In genomic region chr19:46305432-46306267, GRCm38 (mm10) we compare ENCODE assay signal across 8 mouse cellular contexts. TPM values are rescaled to one million over a fixed set of nuclear protein-coding genes. Genes with fewer than 3 reads are reported as not detected.
A peak's percentile ranks its signal among the peaks of the same experiment; 100 is the strongest.
DNase-seq lines count a peak whose midpoint lies in the region; ATAC-seq lines count a peak whose summit lies in the region.

No protein-coding gene starts in this region.

- H3K9ac ChIP-seq in intestine, embryonic 16.5 days (ENCODE audit: low read depth, low read length), result peak overlapping the region; percentile 79
- peak overlapping the region; percentile 70 for H3K9ac ChIP-seq in liver, embryonic 11.5 days (ENCODE audit: low read depth, low read length)
- H3K9ac ChIP-seq in stomach, embryonic 14.5 days (replicated peaks; ENCODE audit: low read depth, low read length), result peak overlapping the region; percentile 45

- peak; percentile 57 for ATAC-seq in granulocyte monocyte progenitor cell, adult 5-6 weeks (replicated peaks; ENCODE audit: poor library complexity, severe bottlenecking)
- ATAC-seq in intestine, embryonic 16.5 days, result peak; percentile 67
- ATAC-seq in liver, embryonic 11.5 days (replicated peaks; ENCODE audit: low FRiP score), result peak; percentile 77
- peak; percentile 76 for ATAC-seq in stomach, embryonic 14.5 days (ENCODE audit: insufficient number of reproducible peaks, insufficient read depth, low FRiP score, low read depth)

- H3K27me3 ChIP-seq in intestine, embryonic 16.5 days (replicated peaks; ENCODE audit: control insufficient read depth, insufficient read depth, low read length), result peaks cover 5% of the 10 kb centered on the region; the same call in 1 of the 2 replicates
- H3K27me3 ChIP-seq in liver, embryonic 11.5 days (replicated peaks; ENCODE audit: control insufficient read depth, insufficient read depth, low read length), result peaks cover 16% of the 10 kb centered on the region
- no peaks in the 10 kb centered on the region for H3K27me3 ChIP-seq in stomach, embryonic 14.5 days (ENCODE audit: control insufficient read depth, insufficient read depth, low read length)

- peak overlapping the region; percentile 83 for H3K27ac ChIP-seq in intestine, embryonic 16.5 days (ENCODE audit: low read length)
- H3K27ac ChIP-seq in liver, embryonic 11.5 days (ENCODE audit: low read depth, low read length), result peak overlapping the region; percentile 77
- H3K27ac ChIP-seq in stomach, embryonic 14.5 days (ENCODE audit: low read length), result peak overlapping the region; percentile 71; the same call in 1 of the 2 replicates

- H3K36me3 ChIP-seq in intestine, embryonic 16.5 days (ENCODE audit: control insufficient read depth, insufficient read depth, low read length), result no peaks in the 10 kb centered on the region
- H3K36me3 ChIP-seq in liver, embryonic 11.5 days (ENCODE audit: control insufficient read depth, insufficient read depth, low read length), result peaks cover 2% of the 10 kb centered on the region; the same call in 1 of the 2 replicates
- H3K36me3 ChIP-seq in stomach, embryonic 14.5 days (ENCODE audit: control insufficient read depth, insufficient read depth, low read length), result peaks cover 23% of the 10 kb centered on the region

- under 1% methylated on average over 39 of the region's 43 CpGs for WGBS in intestine, embryonic 16.5 days
- WGBS in liver, embryonic 11.5 days, result under 1% methylated on average over 42 of the region's 43 CpGs
- 1% methylated on average over 36 of the region's 43 CpGs for WGBS in stomach, embryonic 14.5 days

- peak overlapping the region; percentile 81 for H3K4me3 ChIP-seq in intestine, embryonic 16.5 days (ENCODE audit: low read length)
- H3K4me3 ChIP-seq in liver, embryonic 11.5 days (ENCODE audit: low read depth, low read length), result peak overlapping the region; percentile 79
- H3K4me3 ChIP-seq in stomach, embryonic 14.5 days (ENCODE audit: low read depth, low read length), result peak overlapping the region; percentile 81

- peak; percentile 84 to 87 for DNase-seq in urinary bladder, adult 18-20 months (ENCODE audit: low spot score in 2 of 2)
- no peak for DNase-seq in urinary bladder, postnatal 10 days (ENCODE audit: low spot score)
- peak; percentile 90 for DNase-seq in embryo, embryonic 10.5 days (ENCODE audit: low spot score)
- peak; percentile 92 for DNase-seq in liver, embryonic 11.5 days (ENCODE audit: low spot score)
- peak; percentile 75 to 94 for DNase-seq in monocyte, adult 2 months (ENCODE audit: low read depth in 1 of 2, low spot score in 2 of 2)

- no peaks in the 10 kb centered on the region for H3K9me3 ChIP-seq in intestine, embryonic 16.5 days (ENCODE audit: control insufficient read depth, low read length)
- H3K9me3 ChIP-seq in liver, embryonic 11.5 days (ENCODE audit: control insufficient read depth, low read length), result no peaks in the 10 kb centered on the region
- H3K9me3 ChIP-seq in stomach, embryonic 14.5 days (ENCODE audit: control insufficient read depth, low read depth, low read length), result no peaks in the 10 kb centered on the region

- peaks cover 25% of the 10 kb centered on the region for H3K4me1 ChIP-seq in intestine, embryonic 16.5 days (ENCODE audit: control insufficient read depth, insufficient read depth, low read length)
- H3K4me1 ChIP-seq in liver, embryonic 11.5 days (replicated peaks; ENCODE audit: control insufficient read depth, insufficient read depth, low read length), result peaks cover 16% of the 10 kb centered on the region
- peaks cover 18% of the 10 kb centered on the region; the same call in 1 of the 2 replicates for H3K4me1 ChIP-seq in stomach, embryonic 14.5 days (ENCODE audit: control insufficient read depth, insufficient read depth, low read length)

- peak overlapping the region; percentile 98 for H3K4me2 ChIP-seq in intestine, embryonic 16.5 days (ENCODE audit: low read depth, low read length)
- H3K4me2 ChIP-seq in liver, embryonic 11.5 days, result peak overlapping the region; percentile 99
- peak overlapping the region; percentile 99 for H3K4me2 ChIP-seq in stomach, embryonic 14.5 days (replicated peaks; ENCODE audit: low read depth, low read length)

RNA-seq across cellular contexts. Expression of gene Nfkb2, which starts 1.5 kb away (rescaled TPM):
- 3.6 and 4.6 TPM in 2 replicates for total RNA-seq in granulocyte monocyte progenitor cell, adult 5-6 weeks (2014; fragmentation: Nextera tagmentation)
- 4.3 and 4.7 TPM in 2 replicates for total RNA-seq in granulocyte monocyte progenitor cell, adult 5-6 weeks (2017)
- polyA plus RNA-seq in intestine, embryonic 16.5 days (2015; fragmentation: Nextera tagmentation; extraction: Ambion mirVana), result 9.1 and 9.8 TPM in 2 replicates
- 6.0 and 6.6 TPM in 2 replicates for polyA plus RNA-seq in liver, embryonic 11.5 days (2014; fragmentation: Nextera tagmentation; extraction: Ambion mirVana)
- polyA plus RNA-seq in stomach, embryonic 14.5 days (2014; fragmentation: Nextera tagmentation; extraction: Ambion mirVana), result 8.0 and 10.1 TPM in 2 replicates

RNA-seq across cellular contexts. Expression of gene Psd, which starts 21.3 kb away (rescaled TPM):
- total RNA-seq in granulocyte monocyte progenitor cell, adult 5-6 weeks (2014; fragmentation: Nextera tagmentation), result not detected in 2 replicates
- total RNA-seq in granulocyte monocyte progenitor cell, adult 5-6 weeks (2017), result not detected in 2 replicates
- 13.2 and 13.6 TPM in 2 replicates for polyA plus RNA-seq in intestine, embryonic 16.5 days (2015; fragmentation: Nextera tagmentation; extraction: Ambion mirVana)
- polyA plus RNA-seq in liver, embryonic 11.5 days (2014; fragmentation: Nextera tagmentation; extraction: Ambion mirVana), result 11.9 and 12.4 TPM in 2 replicates
- polyA plus RNA-seq in stomach, embryonic 14.5 days (2014; fragmentation: Nextera tagmentation; extraction: Ambion mirVana), result 41.9 and 44.3 TPM in 2 replicates

RNA-seq across cellular contexts. Expression of gene Fbxl15, which starts 22.3 kb away (rescaled TPM):
- 0.53 TPM in 1 of 2 replicates, not detected in the other for total RNA-seq in granulocyte monocyte progenitor cell, adult 5-6 weeks (2014; fragmentation: Nextera tagmentation)
- 2.4 and 3.3 TPM in 2 replicates for total RNA-seq in granulocyte monocyte progenitor cell, adult 5-6 weeks (2017)
- 17.3 and 18.9 TPM in 2 replicates for polyA plus RNA-seq in intestine, embryonic 16.5 days (2015; fragmentation: Nextera tagmentation; extraction: Ambion mirVana)
- 15.7 and 16.4 TPM in 2 replicates for polyA plus RNA-seq in liver, embryonic 11.5 days (2014; fragmentation: Nextera tagmentation; extraction: Ambion mirVana)
- 13.7 and 16.1 TPM in 2 replicates for polyA plus RNA-seq in stomach, embryonic 14.5 days (2014; fragmentation: Nextera tagmentation; extraction: Ambion mirVana)

RNA-seq across cellular contexts. Expression of gene Cuedc2, which starts 32.9 kb away (rescaled TPM):
- total RNA-seq in granulocyte monocyte progenitor cell, adult 5-6 weeks (2014; fragmentation: Nextera tagmentation), result 104 and 108 TPM in 2 replicates
- total RNA-seq in granulocyte monocyte progenitor cell, adult 5-6 weeks (2017), result 158 and 161 TPM in 2 replicates
- 127 and 132 TPM in 2 replicates for polyA plus RNA-seq in intestine, embryonic 16.5 days (2015; fragmentation: Nextera tagmentation; extraction: Ambion mirVana)
- polyA plus RNA-seq in liver, embryonic 11.5 days (2014; fragmentation: Nextera tagmentation; extraction: Ambion mirVana), result 151 and 153 TPM in 2 replicates
- 151 and 169 TPM in 2 replicates for polyA plus RNA-seq in stomach, embryonic 14.5 days (2014; fragmentation: Nextera tagmentation; extraction: Ambion mirVana)

RNA-seq across cellular contexts. Expression of gene Mfsd13a, which starts 35.3 kb away (rescaled TPM):
- total RNA-seq in granulocyte monocyte progenitor cell, adult 5-6 weeks (2014; fragmentation: Nextera tagmentation), result 71.4 and 82.0 TPM in 2 replicates
- total RNA-seq in granulocyte monocyte progenitor cell, adult 5-6 weeks (2017), result 15.7 and 18.7 TPM in 2 replicates
- 16.2 and 16.3 TPM in 2 replicates for polyA plus RNA-seq in intestine, embryonic 16.5 days (2015; fragmentation: Nextera tagmentation; extraction: Ambion mirVana)
- 21.9 and 25.4 TPM in 2 replicates for polyA plus RNA-seq in liver, embryonic 11.5 days (2014; fragmentation: Nextera tagmentation; extraction: Ambion mirVana)
- 10.8 and 11.4 TPM in 2 replicates for polyA plus RNA-seq in stomach, embryonic 14.5 days (2014; fragmentation: Nextera tagmentation; extraction: Ambion mirVana)
